In genomic region chr2:27703852-27704640, GRCm38 (mm10) we compare ENCODE assay signal across 9 mouse cellular contexts. TPM values are rescaled to one million over a fixed set of nuclear protein-coding genes. Genes with fewer than 3 reads are reported as not detected.
DNase-seq lines count a peak whose midpoint lies in the region; ATAC-seq and TF ChIP-seq lines count a peak whose summit lies in the region.
"Had no signal": no experiment of that assay in that cellular context is flagged by ENCODE, and none has a peak within 500 bp of the region (broad histone marks: within the 10 kb centered on the region; RNA-seq: fewer than 3 reads in every experiment).

No protein-coding gene starts in this region.

- no peaks in the 10 kb centered on the region for H3K27me3 ChIP-seq in heart, embryonic 14.5 days (ENCODE audit: control insufficient read depth, insufficient read depth, low read length)
- no peaks in the 10 kb centered on the region for H3K27me3 ChIP-seq in liver, postnatal 0 days (ENCODE audit: insufficient read depth, low read length)
- H3K27me3 ChIP-seq: midbrain, embryonic 13.5 days had no signal

- 0 out of 2 replicates have a peak, but pooled peaks cover 4% of the 10 kb centered on the region for H3K36me3 ChIP-seq in heart, embryonic 14.5 days (ENCODE audit: control insufficient read depth, insufficient read depth, low read length)
- H3K36me3 ChIP-seq in liver, postnatal 0 days (replicated peaks; ENCODE audit: insufficient read depth, low read length) = 0 out of 2 replicates have a peak, but pooled peaks cover 3% of the 10 kb centered on the region
- H3K36me3 ChIP-seq: midbrain, embryonic 13.5 days had no signal

- no peak for TF ChIP-seq CTCF in liver, postnatal 0 days (IDR thresholded peaks at IDR 0.05; ENCODE audit: low read depth)

- peak; percentile 49 for DNase-seq in CD4-positive helper T cell, adult 2 months (ENCODE audit: low read depth, low spot score)
- DNase-seq in adrenal gland, adult 2 months = peak; percentile 91
- no peak for DNase-seq in liver, postnatal 0 days
- DNase-seq in frontal cortex, postnatal 10 days (ENCODE audit: low spot score in 2 of 2) = no peak
- no peak for DNase-seq in left cerebral cortex, postnatal 10 days (ENCODE audit: extremely low spot score in 1 of 2, low spot score in 2 of 2)
- DNase-seq in thymus, adult 18-20 months = no peak
- no peak for DNase-seq in cerebellum, adult 11-12 months

- H3K27ac ChIP-seq in heart, embryonic 14.5 days (replicated peaks in 1 of 2; ENCODE audit: control insufficient read depth in 1 of 2, insufficient read depth in 1 of 2, low read depth in 2 of 2, low read length in 2 of 2) = peak overlapping the region in 1 of 2 experiments; percentile 51; a peak in 3 of 4 replicates
- peak overlapping the region; percentile 40 for H3K27ac ChIP-seq in liver, postnatal 0 days (ENCODE audit: low read depth)
- H3K27ac ChIP-seq: midbrain, embryonic 13.5 days had no signal

- peaks cover 58 to 67% of the 10 kb centered on the region in 2 experiments for H3K4me1 ChIP-seq in heart, embryonic 14.5 days (ENCODE audit: control insufficient read depth in 2 of 2, insufficient read depth in 2 of 2, low read length in 2 of 2)
- peaks cover 69% of the 10 kb centered on the region for H3K4me1 ChIP-seq in liver, postnatal 0 days (ENCODE audit: insufficient read depth)

- no peak overlapping the region for H3K4me3 ChIP-seq in heart, embryonic 14.5 days (ENCODE audit: control insufficient read depth in 1 of 2, insufficient read depth in 1 of 2, low read depth in 1 of 2, low read length in 2 of 2)
- no peak overlapping the region for H3K4me3 ChIP-seq in liver, postnatal 0 days (ENCODE audit: low read depth, low read length)
- H3K4me3 ChIP-seq: midbrain, embryonic 13.5 days had no signal

- WGBS in heart, embryonic 14.5 days = 38% methylated on average over 9 of the region's 9 CpGs
- 37% methylated on average over 9 of the region's 9 CpGs for WGBS in liver, postnatal 0 days (ENCODE audit: insufficient replicate concordance)

- intact Hi-C loops in left cerebral cortex, postnatal 10 days (cut with DNase I) = no loop called here

- no peaks in the 10 kb centered on the region for H3K9me3 ChIP-seq in heart, embryonic 14.5 days (ENCODE audit: control insufficient read depth, low read length)
- no peaks in the 10 kb centered on the region for H3K9me3 ChIP-seq in liver, postnatal 0 days (ENCODE audit: low read length)
- H3K9me3 ChIP-seq: midbrain, embryonic 13.5 days had no signal

- 0 out of 2 replicates have a peak overlapping the region, but pooled peaks have one; percentile 3 for H3K9ac ChIP-seq in heart, embryonic 14.5 days (ENCODE audit: low read length)
- H3K9ac ChIP-seq in liver, postnatal 0 days (replicated peaks) = peak overlapping the region; percentile 17; the same call in 1 of the 2 replicates
- H3K9ac ChIP-seq: midbrain, embryonic 13.5 days had no signal

- H3K4me2 ChIP-seq in heart, embryonic 14.5 days (ENCODE audit: low read length) = no peak overlapping the region
- no peak overlapping the region for H3K4me2 ChIP-seq in liver, postnatal 0 days (ENCODE audit: low read depth, low read length)
- H3K4me2 ChIP-seq: midbrain, embryonic 13.5 days had no signal

- no peak for ATAC-seq in heart, embryonic 14.5 days (ENCODE audit: insufficient number of reproducible peaks, insufficient read depth, low FRiP score, low read depth)
- peak; percentile 2; the same call in 1 of the 2 replicates for ATAC-seq in liver, postnatal 0 days
- ATAC-seq: midbrain, embryonic 13.5 days had no signal

- no peak for TF ChIP-seq EP300 in liver, postnatal 0 days (IDR thresholded peaks at IDR 0.05; ENCODE audit: low read depth)

RNA-seq across cellular contexts. Expression of gene Rxra, which starts 27.8 kb away (rescaled TPM):
- total RNA-seq in adrenal gland, adult 2 months (2021) = 10 to 100 TPM; 59.4 to 71.6 TPM
- polyA plus RNA-seq in adrenal gland, adult 2 months (2012; rRNA removed) = 84.5 and 90.5 TPM in 2 replicates
- polyA plus RNA-seq in heart, embryonic 14.5 days (2014; fragmentation: Nextera tagmentation; extraction: Ambion mirVana) = 5.2 and 5.7 TPM in 2 replicates
- 13.3 and 13.9 TPM in 2 replicates for polyA plus RNA-seq in liver, postnatal 0 days (2015; fragmentation: Nextera tagmentation; extraction: Ambion mirVana)
- 10 to 100 TPM; 10.8 to 12.2 TPM for total RNA-seq in left cerebral cortex, postnatal 10 days (2021)

Comparison
In these comparisons a context has a peak if more than half of its experiments do, and no peak if none do; other contexts are left out.
1. DNase-seq: peak in CD4-positive helper T cell, adult 2 months (single experiment) and adrenal gland, adult 2 months (single experiment); none in liver, postnatal 0 days (single experiment), frontal cortex, postnatal 10 days (0 of 2), left cerebral cortex, postnatal 10 days (0 of 2), thymus, adult 18-20 months (0 of 2) and cerebellum, adult 11-12 months (single experiment).